Mouse (Mus musculus) cortical plate, adult 2 months (tissue): Measurements from ENCODE around the gene Slc2a4.

Experiments
- CTCF ChIP-seq: fragments of 200-500 bp; IDR thresholded peaks from 2 replicates; pipeline ENCODE4 v1.5.1; 2011; ENCODE audit warnings: mild to moderate bottlenecking, control low read depth, low read length; ENCODE audit not compliant: insufficient read depth; ENCODE audit errors: extremely low read depth
- POLR2A ChIP-seq: fragments of 200-500 bp; IDR thresholded peaks from 2 replicates; pipeline ENCODE4 v1.6.1; 2011; ENCODE audit warnings: mild to moderate bottlenecking, low read length, control low read depth; ENCODE audit not compliant: insufficient read depth; ENCODE audit errors: extremely low read depth

- TF ChIP-seq CTCF (no peak), POLR2A (no peak)
Observed at GRCm38 (mm10) chr11:69930967-69931537, 16.9 kb downstream of the Slc2a4 start.
